Mouse (Mus musculus) embryo, embryonic 9.5 days (tissue): ENCODE results near the gene Ndst4.
A peak's percentile ranks its signal among the peaks of the same experiment; 100 is the strongest.

Experiments
- DNase-seq: peaks from one replicate; pipeline ENCODE4 v3.0.0-alpha.2; 2017; ENCODE audit errors: extremely low spot score

Ndst4 gene

DNA sequence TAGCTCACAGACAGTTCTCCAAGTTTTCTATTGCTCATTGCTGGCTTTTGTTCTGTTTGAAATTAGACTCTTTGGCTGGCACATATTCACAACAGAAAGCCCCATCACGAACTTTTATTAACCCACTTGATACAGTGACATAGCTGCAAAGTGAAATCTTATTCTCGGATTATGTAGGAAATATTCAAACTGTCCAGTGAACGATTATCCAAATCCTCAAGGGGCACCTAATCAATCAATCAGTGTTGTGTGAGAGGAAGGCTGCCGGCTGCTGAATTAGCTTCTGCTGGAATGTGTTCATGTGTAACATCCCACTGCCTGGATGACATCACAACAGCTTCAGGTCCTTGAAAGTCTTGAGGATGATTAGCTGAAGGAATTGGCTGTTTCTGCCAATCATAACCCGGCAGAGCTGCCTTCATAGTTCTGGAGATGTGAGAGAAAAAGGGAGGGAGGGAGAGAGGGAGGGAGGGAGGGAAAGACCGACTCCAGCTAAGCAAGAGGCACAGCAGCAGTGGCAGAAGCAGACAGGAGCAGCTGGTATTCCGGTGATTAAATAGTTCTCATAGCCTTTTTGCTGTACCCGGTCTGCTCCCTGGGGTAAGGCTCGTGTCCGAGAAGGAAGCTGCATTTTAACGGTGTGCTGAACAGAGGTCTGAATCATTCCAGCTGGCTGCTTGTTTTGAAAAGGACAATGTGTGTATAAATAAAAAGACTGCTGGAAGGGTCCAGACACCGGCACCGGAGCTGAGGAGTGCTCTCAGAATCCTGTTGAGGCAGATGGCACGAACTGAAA lies at the start of gene Ndst4:
TSS of gene Ndst4 (plus strand) at position 476 of the 796 bp plus-strand sequence.
- DNase-seq, result peak; percentile 57

GRCm38 (mm10) chr3:125397443-125397842 lies 6.4 kb upstream of the Ndst4 start:
- no peak for DNase-seq

- no peak for DNase-seq
These were observed 2.6 kb downstream of the Ndst4 start for GRCm38 (mm10) chr3:125406456-125406855.

DNA sequence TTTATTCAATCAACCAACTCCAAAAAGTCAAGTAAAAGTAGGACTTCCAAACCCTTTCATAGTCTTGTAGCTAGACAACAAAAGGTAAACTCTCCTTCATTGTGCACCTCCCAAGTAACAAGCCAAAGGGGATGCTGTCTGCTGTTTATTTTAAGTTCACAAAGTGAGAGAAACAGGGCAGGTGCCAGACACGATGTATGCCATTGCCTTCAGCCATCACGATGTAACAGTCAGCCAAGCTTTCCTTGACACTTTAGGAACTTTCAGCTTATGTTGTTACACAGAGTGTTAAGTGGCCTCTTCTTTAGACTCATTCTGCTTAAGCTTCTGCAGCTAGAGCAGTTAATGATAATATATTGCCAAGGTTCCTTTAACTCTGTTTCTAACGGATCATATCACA lies 3.1 kb downstream of the Ndst4 start:
- DNase-seq, result no peak

GRCm38 (mm10) chr3:125466894-125467652 lies 63.2 kb downstream of the Ndst4 start:
- DNase-seq, result no peak

GRCm38 (mm10) chr3:125510102-125510501 lies 106.2 kb downstream of the Ndst4 start:
- no peak for DNase-seq

GRCm38 (mm10) chr3:125533371-125533770 lies 129.5 kb downstream of the Ndst4 start:
- no peak for DNase-seq

DNA sequence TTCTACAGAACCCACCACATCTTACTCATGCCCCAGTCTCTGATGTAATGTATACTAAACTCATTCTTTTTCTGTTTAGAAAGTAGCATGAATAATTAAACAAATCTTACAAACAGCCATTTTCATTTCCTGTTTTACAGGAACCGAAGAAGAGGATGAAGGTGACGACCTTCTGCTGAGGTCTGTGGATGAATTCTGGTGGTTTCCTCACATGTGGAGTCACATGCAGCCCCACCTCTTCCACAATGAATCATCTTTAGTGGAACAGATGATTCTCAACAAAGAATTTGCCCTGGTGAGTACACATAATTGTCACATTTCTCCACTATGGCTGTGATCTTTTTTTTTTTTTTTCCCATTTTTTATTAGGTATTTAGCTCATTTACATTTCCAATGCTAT lies 166.7 kb downstream of the Ndst4 start:
- DNase-seq, result no peak

- no peak for DNase-seq
These were observed 228.4 kb downstream of the Ndst4 start for GRCm38 (mm10) chr3:125632233-125632632.

DNA sequence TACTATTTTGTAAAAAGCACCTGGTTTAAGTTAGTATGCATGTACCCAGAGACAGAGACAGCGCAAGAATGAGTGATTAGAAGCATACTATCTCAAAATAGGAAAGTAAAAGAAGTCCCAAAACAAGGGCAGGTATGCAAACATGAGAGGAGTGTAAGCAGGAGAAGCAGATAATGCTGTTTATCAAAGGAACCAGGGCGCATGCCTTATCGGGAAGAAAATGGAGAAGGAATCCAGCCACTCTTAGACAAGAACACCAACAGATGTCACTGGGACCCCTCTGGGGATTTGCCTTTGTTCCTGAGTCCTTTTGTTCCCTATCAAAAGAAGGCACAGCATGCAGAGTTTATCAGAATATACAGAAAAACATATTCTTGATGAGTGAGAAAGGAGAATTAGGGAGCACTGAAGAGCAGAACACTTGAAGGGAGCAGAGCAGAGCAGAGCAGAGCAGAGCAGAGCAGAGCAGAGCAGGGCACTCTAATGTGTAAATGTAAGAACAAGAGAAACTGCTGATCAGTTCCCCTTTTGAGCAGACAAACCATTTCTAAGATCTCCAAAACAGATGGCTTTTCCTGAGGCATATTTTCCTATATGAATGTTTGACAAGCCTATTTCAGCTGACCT lies 251.2 kb downstream of the Ndst4 start:
- DNase-seq, result no peak

DNA sequence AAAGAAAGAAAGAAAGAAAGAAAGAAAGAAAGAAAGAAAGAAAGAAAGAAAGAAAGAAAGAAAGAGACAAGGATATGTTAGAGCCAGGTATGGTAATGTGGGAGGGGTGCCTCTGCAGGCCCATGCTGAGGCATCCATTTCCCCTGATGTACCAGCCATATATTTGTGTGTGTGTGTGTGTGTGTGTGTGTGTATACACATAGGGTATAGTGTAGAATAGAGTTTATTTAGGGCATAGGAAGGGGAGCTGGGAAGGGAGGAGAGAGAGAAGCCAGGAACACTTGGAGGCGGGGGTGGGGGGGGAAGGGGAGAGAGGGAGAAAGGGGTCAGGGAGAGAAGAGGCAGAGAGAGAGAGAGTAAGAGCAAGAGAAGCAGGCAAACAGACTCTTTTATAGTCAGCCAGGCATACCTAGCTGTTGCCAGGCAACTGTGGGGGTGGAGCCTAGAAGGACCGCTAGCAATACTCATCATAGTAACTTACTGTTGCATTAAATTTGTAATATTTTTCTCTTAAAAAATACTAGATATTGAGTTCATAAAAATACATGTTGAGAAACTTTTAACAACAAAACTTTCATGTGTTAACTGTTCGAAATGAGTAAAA lies 256.3 kb downstream of the Ndst4 start:
- DNase-seq, result no peak

GRCm38 (mm10) chr3:125660884-125661532 lies 257.1 kb downstream of the Ndst4 start:
- no peak for DNase-seq

DNA sequence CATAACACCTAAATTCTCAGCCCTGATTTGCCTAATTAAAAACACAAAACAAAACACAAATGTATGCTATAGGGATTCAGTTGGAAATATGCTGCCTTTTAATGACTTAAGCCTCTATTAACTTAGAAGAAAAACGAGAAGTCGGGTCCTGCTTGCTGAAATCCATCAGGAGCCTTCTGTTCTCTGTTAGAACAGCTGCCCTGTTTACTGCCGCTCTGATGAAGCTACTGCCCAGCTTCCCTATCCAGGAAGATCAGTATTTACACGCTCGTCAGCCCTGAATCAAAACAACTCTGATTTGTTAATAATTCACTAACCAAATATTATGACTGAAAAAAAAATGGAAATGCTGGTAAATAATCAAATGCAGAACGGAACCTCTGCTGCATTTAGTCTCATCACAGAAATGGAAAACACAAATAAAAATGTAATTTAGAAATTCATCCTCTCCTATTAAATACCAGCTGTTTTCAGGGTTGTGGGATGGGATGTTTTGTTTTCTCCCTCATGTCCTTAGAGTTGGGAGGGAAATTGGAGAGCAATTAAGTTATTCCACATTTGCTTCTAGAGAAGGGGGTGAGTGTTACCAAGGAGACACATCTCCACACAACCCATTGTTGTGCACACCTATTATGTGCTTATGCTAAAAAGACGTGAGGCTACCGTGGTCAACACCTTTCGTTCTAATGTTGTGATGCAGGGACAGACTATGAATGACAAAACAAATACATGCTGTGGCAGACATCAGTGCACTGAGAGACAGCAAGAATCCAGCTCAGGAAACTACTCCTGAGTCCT lies 270.3 kb downstream of the Ndst4 start:
- no peak for DNase-seq

DNA sequence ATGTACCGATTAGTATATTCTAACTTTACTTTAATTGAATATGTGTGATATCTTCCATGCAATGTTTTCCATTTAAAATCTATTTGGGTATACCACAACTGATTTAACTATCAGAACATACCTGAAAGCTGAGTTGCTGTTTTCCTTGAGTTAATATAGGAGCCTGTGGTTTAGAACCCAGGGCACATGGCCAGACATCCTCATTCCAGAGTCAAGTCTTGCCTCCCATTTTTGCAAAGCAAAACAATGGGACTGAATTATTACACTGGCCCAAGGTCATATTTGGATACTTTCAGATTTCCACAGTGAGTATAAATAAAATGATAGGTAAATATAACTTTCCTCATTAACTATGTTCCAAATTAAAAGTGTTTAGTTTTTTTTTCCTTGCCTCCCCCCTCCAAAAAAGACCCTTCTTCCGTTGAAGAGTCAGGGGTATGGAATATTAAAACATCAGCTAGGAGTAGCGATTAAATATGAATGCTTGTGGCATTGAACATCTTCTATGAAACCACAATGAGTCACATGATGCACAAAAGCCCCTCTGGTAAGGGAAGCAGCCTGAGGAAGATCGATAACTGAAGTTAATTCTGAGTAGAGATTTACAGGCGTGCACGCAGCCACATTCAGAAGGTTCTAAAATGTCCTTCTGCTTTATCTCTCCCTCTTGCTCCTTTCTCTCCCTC lies 271.5 kb downstream of the Ndst4 start:
- DNase-seq, result no peak

DNA sequence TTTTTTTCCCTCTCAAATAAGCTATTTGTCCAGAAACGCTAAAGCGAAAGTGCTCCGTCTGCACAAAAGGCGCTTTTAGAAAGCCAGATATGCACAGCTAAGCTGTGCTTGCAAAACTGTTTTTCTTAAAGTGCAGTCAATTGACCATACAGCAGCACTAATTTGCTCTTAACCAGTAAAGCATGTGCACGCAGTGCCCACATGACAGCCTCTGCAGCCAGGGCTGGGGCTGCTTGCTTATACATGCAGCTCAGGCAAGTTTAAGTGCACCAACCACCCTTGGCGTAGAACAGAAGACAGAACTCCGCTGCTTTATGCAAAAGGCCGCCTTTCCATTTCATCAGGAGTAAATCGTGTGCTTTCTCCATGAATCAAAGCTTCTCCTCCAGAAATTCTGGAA lies 275.0 kb downstream of the Ndst4 start:
- no peak for DNase-seq

GRCm38 (mm10) chr3:125683460-125684230 lies 279.8 kb downstream of the Ndst4 start:
- no peak for DNase-seq

GRCm38 (mm10) chr3:125684583-125684982 lies 280.7 kb downstream of the Ndst4 start:
- DNase-seq, result no peak

DNA sequence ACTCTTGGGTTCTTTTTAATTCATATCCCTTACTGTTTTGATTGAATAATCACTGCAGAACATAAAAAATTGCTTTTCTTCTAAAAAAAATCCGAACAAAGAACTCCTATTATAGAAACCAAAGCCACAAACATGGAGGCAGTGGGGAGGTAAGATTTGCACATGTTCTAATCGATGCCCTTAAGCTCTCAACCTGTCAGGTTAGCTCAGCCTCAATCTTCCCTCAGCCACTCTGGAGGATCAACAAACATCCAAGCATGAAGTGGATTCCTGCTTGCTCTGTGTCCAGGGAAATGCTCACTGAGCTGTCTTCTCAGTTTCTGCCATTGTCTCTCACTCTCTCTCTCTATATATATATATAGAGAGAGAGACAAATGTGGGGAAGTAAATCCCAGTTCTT lies 283.7 kb downstream of the Ndst4 start:
- no peak for DNase-seq

DNA sequence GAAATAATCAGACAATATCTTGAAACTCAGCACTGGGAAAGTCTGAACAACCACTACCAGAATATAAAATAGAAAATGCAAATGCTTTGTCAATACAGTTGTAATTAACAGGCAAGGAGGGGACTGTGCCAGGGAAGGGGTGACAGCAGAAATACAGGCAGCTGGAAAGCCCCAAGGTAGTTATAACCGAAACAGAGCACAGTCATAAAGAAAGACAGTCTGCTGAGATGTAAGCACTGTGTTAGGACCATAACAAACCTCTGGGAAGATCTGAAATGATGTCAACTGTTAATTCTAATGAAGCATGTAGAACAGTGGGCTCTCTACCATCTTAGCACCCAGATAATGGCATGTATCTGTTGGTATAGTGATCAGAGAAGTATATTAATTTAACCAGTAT lies 287.1 kb downstream of the Ndst4 start:
- no peak for DNase-seq

GRCm38 (mm10) chr3:125722953-125723352 lies 319.1 kb downstream of the Ndst4 start:
- no peak for DNase-seq
